Mouse (Mus musculus) neural tube, embryonic 13.5 days (tissue): Measurements from ENCODE around the gene Sirt2. TPM values are rescaled to one million over a fixed set of nuclear protein-coding genes. Genes with fewer than 3 reads are reported as not detected.
A peak's percentile ranks its signal among the peaks of the same experiment; 100 is the strongest.

Source experiments
- ATAC-seq: fragments of 200-750 bp; cut with Nextera tagmentation; 2 replicates; pipeline ENCODE4 v1.8.0; 2017; ENCODE audit warnings: low read depth, mild to moderate bottlenecking, moderate TSS enrichment, moderate library complexity
- H3K27ac ChIP-seq: fragments of 300-500 bp; sonication (generic); replicated peaks from 2 replicates; pipeline ENCODE4 v1.5.1; 2015; ENCODE audit warnings: moderate library complexity, mild to moderate bottlenecking, inconsistent platforms
- H3K27me3 ChIP-seq: fragments of 300-500 bp; sonication (generic); 2 replicates; pipeline ENCODE4 v1.6.1; 2015; ENCODE audit warnings: mild to moderate bottlenecking, inconsistent platforms
- H3K36me3 ChIP-seq: fragments of 300-500 bp; sonication (generic); 2 replicates; pipeline ENCODE4 v1.6.1; 2015; ENCODE audit warnings: mild to moderate bottlenecking, inconsistent platforms
- H3K4me1 ChIP-seq: fragments of 300-500 bp; sonication (generic); replicated peaks from 2 replicates; pipeline ENCODE4 v1.6.1; 2015; ENCODE audit warnings: inconsistent platforms
- H3K4me2 ChIP-seq: fragments of 300-500 bp; sonication (generic); 2 replicates; pipeline ENCODE4 v1.6.1; 2015; ENCODE audit warnings: inconsistent platforms, mild to moderate bottlenecking, moderate library complexity
- H3K4me3 ChIP-seq: fragments of 300-500 bp; sonication (generic); 2 replicates; pipeline ENCODE4 v1.5.1; 2015; ENCODE audit warnings: mild to moderate bottlenecking, inconsistent platforms
- H3K9ac ChIP-seq: fragments of 300-500 bp; sonication (generic); 2 replicates; pipeline ENCODE4 v1.6.1; 2015; ENCODE audit warnings: moderate library complexity, mild to moderate bottlenecking, inconsistent platforms
- H3K9me3 ChIP-seq: fragments of 300-500 bp; sonication (generic); 2 replicates; pipeline ENCODE4 v1.6.1; 2016; ENCODE audit warnings: inconsistent platforms
- WGBS: fragments of 180-500 bp; shearing (Covaris S2); methylation state at CpG from one replicate; pipeline ENCODE4 v1.1.7; 2015; 5-methylcytosine and 5-hydroxymethylcytosine counted together
- polyA plus RNA-seq: library from polyadenylated mRNA; unstranded; fragments of >200 nt; fragmentation: Nextera tagmentation; extraction: Ambion mirVana; gene quantifications from 2 replicates; pipeline ENCODE4 v1.2.1, GENCODE M21; 2015

Gene Sirt2
- polyA plus RNA-seq, 1 experiment from 2014 or later: 104 TPM

DNA sequence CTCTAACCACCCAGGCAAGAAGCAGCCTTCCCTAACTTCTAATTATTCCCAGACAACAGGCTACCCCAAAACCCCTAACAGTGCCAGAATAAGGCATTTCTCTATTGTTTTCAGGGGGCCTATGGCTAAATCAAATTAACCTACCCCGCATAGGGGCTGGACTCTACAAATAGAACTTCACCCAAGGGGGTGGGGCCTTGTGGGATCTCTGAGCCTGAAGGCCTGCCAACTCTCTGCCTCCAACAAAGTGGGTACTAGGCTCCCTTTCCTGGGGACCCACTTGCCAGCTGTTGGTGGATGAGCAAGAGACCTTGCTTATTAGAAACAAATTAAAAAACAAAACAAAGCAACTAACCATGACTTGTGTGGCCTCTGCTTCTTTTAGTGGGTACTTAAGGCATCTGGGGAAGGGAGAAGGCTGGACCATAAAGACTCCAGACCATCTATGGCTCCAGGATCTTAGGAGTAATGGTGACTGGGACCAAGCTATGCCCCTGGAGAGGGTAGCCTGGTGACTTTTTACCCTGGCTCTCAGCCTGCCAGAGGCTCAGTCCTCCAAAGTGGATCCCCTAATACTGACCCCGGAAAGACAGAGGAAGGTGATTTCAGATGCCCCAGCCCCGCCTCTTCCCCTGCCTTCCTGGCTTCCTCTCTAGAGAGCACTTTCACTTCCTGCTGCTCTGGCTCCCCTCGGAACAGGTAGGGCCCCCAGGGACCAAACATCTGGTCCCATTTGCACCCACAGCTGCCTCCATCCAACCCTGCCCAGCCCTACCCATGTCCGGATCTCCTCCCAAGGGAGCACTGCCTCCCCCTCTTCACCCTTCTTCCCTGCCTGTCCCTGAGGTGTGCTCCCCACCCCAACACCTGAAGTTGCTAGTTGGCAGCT, 22.0 kb downstream of the Sirt2 start, which contains the start of gene Rinl:
Gene Rinl, plus strand, starts transcription at position 663 of the 889 bp plus-strand sequence.
- whole genome bisulfite sequencing: 64% methylated on average over 5 of the region's 5 CpGs

DNA sequence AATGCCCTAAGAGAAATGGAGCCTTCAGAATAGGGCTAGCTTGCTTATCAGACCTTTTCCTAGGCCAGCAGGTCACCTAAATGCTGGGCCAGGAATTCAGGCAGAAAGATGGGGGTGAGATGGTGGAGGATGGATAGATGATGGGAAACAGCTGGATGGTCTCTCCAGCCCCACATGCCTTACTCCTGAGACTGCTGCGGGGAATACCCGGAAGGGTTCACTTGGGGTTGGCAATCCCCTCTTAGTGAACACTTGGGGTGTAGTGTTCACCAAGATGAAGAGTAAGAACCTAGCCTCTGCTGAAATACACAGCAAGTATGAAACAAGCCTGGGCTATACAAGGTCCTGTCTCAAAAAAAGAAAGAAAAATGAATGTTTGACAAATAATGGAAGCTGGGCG, 22.7 kb downstream of the Sirt2 start:
- ATAC-seq: no peak
- 80% methylated on average over 3 of the region's 3 CpGs for WGBS
- Histone ChIP-seq H3K36me3 (peaks cover 36% of the 10 kb centered on the region), H3K27ac (no peak overlapping the region), H3K9me3 (no peaks in the 10 kb centered on the region), H3K4me3 (no peak overlapping the region), H3K4me1 (no peaks in the 10 kb centered on the region), H3K4me2 (no peak overlapping the region), H3K9ac (no peak overlapping the region), H3K27me3 (no peaks in the 10 kb centered on the region)

More for the DNA sequence above, 22.0 kb downstream of the Sirt2 start, which contains the start of gene Rinl:
- no peak within 1 kb of the TSS for H3K27ac ChIP-seq
- no peaks in the 10 kb centered on the region for H3K9me3 ChIP-seq
- H3K4me2 ChIP-seq: no peak within 1 kb of the TSS
- H3K4me3 ChIP-seq: no peak within 1 kb of the TSS
- ATAC-seq: no peak
- H3K9ac ChIP-seq: no peak within 1 kb of the TSS
- H3K4me1 ChIP-seq: no peaks in the 10 kb centered on the region
- H3K27me3 ChIP-seq: no peaks in the 10 kb centered on the region
- H3K36me3 ChIP-seq: peaks cover 43% of the 10 kb centered on the region

DNA sequence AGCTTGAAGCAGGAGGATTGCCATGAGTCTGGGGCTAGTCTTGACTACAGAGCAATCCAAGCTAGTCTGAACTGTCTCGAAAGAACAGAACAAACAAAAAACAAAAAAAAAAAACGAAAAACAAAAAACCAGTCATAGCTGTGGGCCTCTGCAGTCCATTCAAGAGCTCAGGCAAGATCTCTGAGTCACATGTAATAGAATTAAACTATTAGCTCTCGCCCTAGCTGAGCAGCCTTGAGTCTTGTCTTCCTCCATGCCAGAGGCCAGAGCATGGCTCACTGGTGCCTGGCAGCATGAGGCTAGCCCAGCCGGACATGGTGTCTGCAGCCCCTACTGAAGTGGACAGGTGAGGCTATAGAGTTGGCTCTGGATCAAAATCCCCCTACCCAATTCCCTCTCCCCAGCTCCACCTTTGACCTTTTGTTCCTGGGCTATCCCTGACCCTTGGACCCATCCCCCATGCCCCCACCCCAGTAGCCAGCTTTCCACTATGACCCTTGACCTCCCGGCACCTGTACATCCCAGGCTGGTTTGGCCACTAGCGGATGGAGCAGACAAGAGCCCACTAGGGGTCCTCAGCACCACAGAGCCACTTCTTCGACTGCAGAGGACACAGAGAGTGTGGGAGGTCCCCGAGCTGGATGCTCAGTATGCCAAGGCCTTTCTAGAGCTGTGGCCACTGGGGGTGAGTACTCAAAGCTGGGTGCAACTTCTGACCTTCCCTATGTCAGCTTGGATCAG, 23.7 kb downstream of the Sirt2 start:
- no peaks in the 10 kb centered on the region for H3K4me1 ChIP-seq
- H3K9me3 ChIP-seq: no peaks in the 10 kb centered on the region
- no peak overlapping the region for H3K4me3 ChIP-seq
- ATAC-seq: no peak
- H3K4me2 ChIP-seq: no peak overlapping the region
- H3K36me3 ChIP-seq: peaks cover 27% of the 10 kb centered on the region
- no peaks in the 10 kb centered on the region for H3K27me3 ChIP-seq
- WGBS: 57% methylated on average over 8 of the region's 8 CpGs
- no peak overlapping the region for H3K27ac ChIP-seq
- no peak overlapping the region for H3K9ac ChIP-seq

DNA sequence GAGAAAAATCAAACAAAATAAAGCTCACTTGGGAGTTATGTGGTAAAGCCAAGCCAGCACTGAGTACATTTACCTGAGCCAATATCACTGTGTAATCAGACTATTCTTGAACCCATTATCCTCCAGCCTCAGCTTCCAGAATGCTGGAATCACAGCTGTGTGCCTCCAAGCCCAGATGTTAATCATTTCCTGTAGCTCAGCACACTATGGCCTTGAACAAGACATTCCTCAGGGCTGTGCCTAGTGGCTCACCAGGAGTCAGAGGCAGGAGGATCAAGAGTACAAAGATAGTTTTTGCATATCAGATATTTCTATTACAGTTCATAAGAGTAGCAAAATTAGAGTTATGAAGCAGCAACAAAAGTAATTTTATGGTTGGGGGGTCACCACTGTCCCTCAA, 25.2 kb downstream of the Sirt2 start:
- Histone ChIP-seq H3K4me3 (no peak overlapping the region), H3K9me3 (no peaks in the 10 kb centered on the region), H3K4me1 (peaks cover 5% of the 10 kb centered on the region), H3K27ac (no peak overlapping the region), H3K36me3 (peaks cover 13% of the 10 kb centered on the region; the same call in 1 of the 2 replicates), H3K27me3 (no peaks in the 10 kb centered on the region), H3K9ac (no peak overlapping the region), H3K4me2 (no peak overlapping the region)
- ATAC-seq: no peak

DNA sequence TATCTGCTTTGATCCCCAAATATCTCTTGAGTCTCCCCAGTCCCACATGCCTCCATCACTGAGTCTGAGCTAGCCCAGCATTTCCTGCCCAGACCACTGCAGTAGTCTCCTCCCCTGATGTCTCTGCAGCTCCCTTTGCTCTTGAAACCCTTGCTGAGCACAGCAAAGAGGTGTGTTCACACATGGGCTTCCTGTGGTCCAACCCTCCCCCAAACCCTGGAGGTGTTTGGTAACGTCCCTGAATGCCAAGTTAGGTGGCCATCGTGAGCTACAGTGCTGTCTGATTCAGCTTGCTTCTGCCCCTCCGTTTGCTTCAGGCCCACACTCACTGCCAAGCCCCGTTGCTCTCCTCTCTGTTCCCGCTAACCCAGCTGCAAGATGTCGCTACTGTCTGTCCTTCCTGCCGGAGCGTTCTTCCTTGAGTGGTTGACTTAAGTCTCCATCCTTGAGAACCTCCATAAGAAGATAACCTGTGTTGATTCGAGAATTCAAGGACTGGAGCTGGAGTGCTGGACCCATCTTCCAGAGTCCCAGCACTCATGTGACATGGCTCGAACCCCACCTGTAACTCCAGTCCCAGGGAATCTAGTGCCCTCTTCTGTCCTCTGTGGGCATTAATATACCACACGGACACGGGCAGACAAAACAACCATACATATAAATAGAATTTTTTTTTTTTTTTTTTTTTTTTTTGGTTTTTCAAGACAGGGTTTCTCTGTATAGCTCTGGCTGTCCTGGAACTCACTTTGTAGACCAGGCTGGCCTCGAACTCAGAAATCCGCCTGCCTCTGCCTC, 26.1 kb downstream of the Sirt2 start:
- Histone ChIP-seq H3K9ac (no peak overlapping the region), H3K27ac (no peak overlapping the region), H3K27me3 (no peaks in the 10 kb centered on the region), H3K36me3 (peaks cover 7% of the 10 kb centered on the region; the same call in 1 of the 2 replicates), H3K9me3 (no peaks in the 10 kb centered on the region), H3K4me1 (peaks cover 9% of the 10 kb centered on the region), H3K4me2 (no peak overlapping the region), H3K4me3 (no peak overlapping the region)
- ATAC-seq: no peak
- WGBS: 85% methylated on average over 13 of the region's 14 CpGs

DNA sequence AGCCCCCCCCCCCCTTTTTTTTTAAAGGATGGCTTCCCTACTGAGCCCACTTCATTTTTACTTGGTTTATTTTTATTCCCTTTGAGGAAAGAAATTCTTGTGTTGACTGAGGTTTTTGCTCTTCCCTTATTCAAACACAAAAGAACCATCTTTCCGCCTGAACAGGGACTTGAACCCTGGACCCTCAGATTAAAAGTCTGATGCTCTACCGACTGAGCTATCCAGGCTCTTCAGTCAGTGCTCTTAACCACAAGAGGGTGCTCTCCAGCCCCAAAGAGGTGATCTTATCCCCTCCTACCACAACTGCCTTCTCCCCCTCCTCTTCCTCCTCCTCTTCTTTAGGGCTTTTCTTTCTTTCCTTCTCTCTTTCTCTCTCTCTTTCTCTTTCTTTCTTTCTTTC, 27.3 kb downstream of the Sirt2 start:
- ATAC-seq: no peak
- WGBS: 43% methylated on average over 2 of the region's 2 CpGs

DNA sequence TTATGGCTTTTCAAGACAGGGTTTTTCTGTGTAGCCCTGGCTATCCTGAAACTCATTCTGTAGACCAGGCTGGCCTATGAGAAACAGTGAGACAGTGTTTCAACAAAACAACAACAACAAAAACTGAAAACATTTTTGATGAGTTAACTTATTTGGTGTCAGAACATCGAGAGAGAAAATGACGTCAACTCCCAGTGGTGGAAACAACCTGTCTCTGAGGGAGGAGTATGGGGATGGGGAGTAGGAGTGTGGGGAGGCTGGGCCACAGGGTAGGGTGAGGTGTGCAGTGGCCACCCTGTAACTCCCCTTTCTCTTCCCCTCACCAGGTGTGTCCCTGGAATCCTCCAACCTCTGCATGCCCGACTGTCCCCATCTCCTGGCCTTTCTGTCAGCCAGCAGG, 28.0 kb downstream of the Sirt2 start:
- no peak overlapping the region for H3K4me3 ChIP-seq
- no peak overlapping the region for H3K27ac ChIP-seq
- no peaks in the 10 kb centered on the region for H3K36me3 ChIP-seq
- H3K4me2 ChIP-seq: no peak overlapping the region
- WGBS: 79% methylated on average over 3 of the region's 3 CpGs
- H3K27me3 ChIP-seq: no peaks in the 10 kb centered on the region
- peaks cover 9% of the 10 kb centered on the region for H3K4me1 ChIP-seq
- no peak for ATAC-seq
- no peaks in the 10 kb centered on the region for H3K9me3 ChIP-seq
- no peak overlapping the region for H3K9ac ChIP-seq

More for the DNA sequence above, 27.3 kb downstream of the Sirt2 start:
- H3K27me3 ChIP-seq: no peaks in the 10 kb centered on the region
- H3K9me3 ChIP-seq: no peaks in the 10 kb centered on the region
- H3K36me3 ChIP-seq: no peaks in the 10 kb centered on the region
- no peak overlapping the region for H3K27ac ChIP-seq
- H3K4me3 ChIP-seq: no peak overlapping the region
- no peak overlapping the region for H3K9ac ChIP-seq
- no peak overlapping the region for H3K4me2 ChIP-seq
- H3K4me1 ChIP-seq: peaks cover 9% of the 10 kb centered on the region

DNA sequence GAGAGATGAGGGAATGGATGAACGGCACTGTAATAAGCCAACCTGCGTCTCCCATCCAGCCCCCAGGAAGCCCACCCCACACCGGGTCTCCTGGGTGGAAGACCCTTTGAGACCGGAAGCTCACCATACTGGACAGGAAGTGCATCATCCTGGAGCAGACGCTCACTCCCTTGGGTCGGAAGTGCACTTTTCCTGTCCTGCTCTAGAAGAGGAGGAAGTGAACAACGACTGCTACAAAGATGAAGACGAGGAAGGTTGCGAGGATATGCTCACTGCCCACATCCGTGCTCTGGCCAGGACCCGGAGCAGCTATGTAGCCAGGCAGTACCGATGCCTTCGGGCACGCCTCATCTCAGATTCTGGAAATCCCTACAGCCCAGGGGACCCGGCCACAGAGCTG, 29.3 kb downstream of the Sirt2 start:
- H3K4me1 ChIP-seq: peaks cover 9% of the 10 kb centered on the region
- WGBS: 83% methylated on average over 15 of the region's 15 CpGs
- no peaks in the 10 kb centered on the region for H3K36me3 ChIP-seq
- peak overlapping the region; percentile 46 for H3K4me2 ChIP-seq
- ATAC-seq: no peak; the same call in none of the 2 replicates
- H3K9ac ChIP-seq: no peak overlapping the region
- no peaks in the 10 kb centered on the region for H3K9me3 ChIP-seq
- H3K27ac ChIP-seq: no peak overlapping the region
- no peaks in the 10 kb centered on the region for H3K27me3 ChIP-seq
- no peak overlapping the region for H3K4me3 ChIP-seq

DNA sequence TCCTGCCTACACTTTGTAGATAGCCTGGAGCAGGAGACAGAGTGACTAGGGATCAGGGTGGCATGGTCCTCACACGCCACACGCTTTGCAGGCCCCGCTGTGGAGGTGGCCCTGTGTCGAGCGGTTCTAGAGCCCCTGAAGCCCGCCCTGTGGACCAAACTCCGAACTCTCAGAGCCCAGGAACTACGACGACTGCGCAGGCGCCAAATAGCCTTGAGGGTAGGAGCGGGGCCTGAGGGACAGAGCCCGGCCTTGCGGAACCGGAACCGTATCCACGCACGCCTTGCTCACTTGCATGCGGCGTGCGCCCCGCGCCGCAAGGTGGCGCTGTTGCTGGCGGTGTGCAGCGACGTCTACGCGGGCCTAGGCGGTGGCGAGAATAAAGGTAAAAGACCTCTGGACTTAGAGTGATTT, 30.0 kb downstream of the Sirt2 start:
- Histone ChIP-seq H3K4me2 (peak overlapping the region; percentile 46), H3K9me3 (no peaks in the 10 kb centered on the region), H3K4me1 (peaks cover 9% of the 10 kb centered on the region), H3K4me3 (peak overlapping the region; percentile 16), H3K27me3 (no peaks in the 10 kb centered on the region), H3K9ac (peak overlapping the region; percentile 2; the same call in 1 of the 2 replicates), H3K36me3 (no peaks in the 10 kb centered on the region), H3K27ac (no peak overlapping the region)
- ATAC-seq: peak; percentile 67
- 18% methylated on average over 32 of the region's 32 CpGs for WGBS

DNA sequence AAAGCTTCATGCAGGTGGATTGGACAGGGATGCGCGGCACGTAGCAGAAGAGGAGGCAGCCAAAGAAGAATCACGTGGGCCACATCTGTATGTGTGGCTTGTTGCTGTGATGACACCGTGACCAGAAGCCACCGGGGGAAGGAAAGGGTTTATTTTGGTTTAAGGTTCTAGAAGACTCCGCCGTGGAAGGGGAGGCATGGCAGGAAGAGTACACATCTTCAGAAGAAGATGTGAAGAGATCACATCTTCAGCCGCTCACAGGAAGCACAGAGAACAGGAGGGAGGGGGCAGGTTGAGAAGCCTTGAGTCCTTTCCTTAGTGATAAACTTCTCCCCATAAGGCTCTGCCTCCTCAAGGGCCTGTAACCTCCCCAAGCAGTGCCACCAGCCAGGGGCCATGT, 33.5 kb downstream of the Sirt2 start:
- no peaks in the 10 kb centered on the region for H3K36me3 ChIP-seq
- H3K4me2 ChIP-seq: no peak overlapping the region
- H3K4me1 ChIP-seq: peaks cover 28% of the 10 kb centered on the region
- no peak overlapping the region for H3K9ac ChIP-seq
- H3K27me3 ChIP-seq: no peaks in the 10 kb centered on the region
- no peak overlapping the region for H3K27ac ChIP-seq
- no peak overlapping the region for H3K4me3 ChIP-seq
- no peak for ATAC-seq
- 94% methylated on average over 9 of the region's 9 CpGs for WGBS
- H3K9me3 ChIP-seq: no peaks in the 10 kb centered on the region

DNA sequence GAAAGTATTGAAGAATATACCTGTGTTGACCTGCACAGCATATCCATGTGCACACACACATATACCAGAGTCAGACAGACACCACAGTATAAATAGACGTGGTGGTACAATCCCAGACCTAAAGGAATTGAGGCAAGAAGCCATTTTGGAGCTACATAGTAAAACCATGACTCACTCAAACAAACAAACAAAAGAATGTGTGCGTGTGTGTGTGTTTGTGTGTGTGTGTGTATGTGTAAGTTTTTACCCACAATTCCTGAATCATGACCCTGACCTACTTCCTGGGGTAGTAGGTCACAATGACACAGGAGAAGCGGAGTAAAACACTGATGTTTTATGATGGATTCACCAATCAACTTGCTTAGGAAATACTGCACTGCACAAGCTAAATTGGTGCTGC, 34.9 kb downstream of the Sirt2 start:
- Histone ChIP-seq H3K36me3 (no peaks in the 10 kb centered on the region), H3K4me2 (no peak overlapping the region), H3K9me3 (no peaks in the 10 kb centered on the region), H3K9ac (no peak overlapping the region), H3K27ac (peak overlapping the region; percentile 78; the same call in 1 of the 2 replicates), H3K4me1 (peaks cover 25% of the 10 kb centered on the region), H3K27me3 (no peaks in the 10 kb centered on the region), H3K4me3 (no peak overlapping the region)
- WGBS: 72% methylated on average over 3 of the region's 3 CpGs
- ATAC-seq: no peak
